Mouse (Mus musculus) megakaryocyte, embryonic 14.5 days (primary cell): ENCODE data around the gene Stat1. TPM values are rescaled to one million over a fixed set of nuclear protein-coding genes. Genes with fewer than 3 reads are reported as not detected.

Experiments used
- H3K27me3 ChIP-seq: replicated peaks from 2 replicates; pipeline ENCODE3; 2012; ENCODE audit warnings: inconsistent platforms
- H3K36me3 ChIP-seq: replicated peaks from 2 replicates; pipeline ENCODE3; 2012; ENCODE audit warnings: low read length, inconsistent platforms, mixed read lengths
- H3K4me1 ChIP-seq: 2 replicates; pipeline ENCODE4 v1.6.1; 2012; ENCODE audit warnings: inconsistent platforms
- H3K4me3 ChIP-seq: replicated peaks from 2 replicates; pipeline ENCODE3; 2012; ENCODE audit warnings: moderate library complexity, mild to moderate bottlenecking, inconsistent platforms
- H3K9me3 ChIP-seq: 2 replicates; pipeline ENCODE4 v1.6.1; 2012; ENCODE audit warnings: inconsistent platforms
- FLI1 ChIP-seq: IDR thresholded peaks from 2 replicates; pipeline ENCODE4 v1.6.1; 2012; ENCODE audit warnings: low read length, inconsistent platforms, mixed read lengths
- GATA1 ChIP-seq: IDR thresholded peaks from 3 replicates; pipeline ENCODE4 v1.6.1; 2012; ENCODE audit warnings: mixed read lengths, low read length, inconsistent platforms, borderline replicate concordance
- polyA plus RNA-seq: library from polyadenylated mRNA; stranded (reverse); fragments of >175 nt; gene quantifications from 2 replicates; pipeline ENCODE4 v1.2.3, GENCODE M21; 2012; ENCODE audit warnings: low replicate concordance; ENCODE audit not compliant: insufficient read depth

The Stat1 gene
- polyA plus RNA-seq, 1 experiment = 10.3 TPM

GRCm38 (mm10) chr1:52127350-52127749, 8.1 kb downstream of the Stat1 start:
- no peaks in the 10 kb centered on the region for H3K9me3 ChIP-seq
- peaks cover 89% of the 10 kb centered on the region for H3K36me3 ChIP-seq
- peak overlapping the region; percentile 67 for H3K4me3 ChIP-seq
- TF ChIP-seq GATA1 (no peak), FLI1 (no peak)
- no peaks in the 10 kb centered on the region for H3K27me3 ChIP-seq
- H3K4me1 ChIP-seq = peaks cover 47% of the 10 kb centered on the region

- TF ChIP-seq FLI1 = no peak
- no peak for TF ChIP-seq GATA1
- Histone ChIP-seq H3K9me3 (no peaks in the 10 kb centered on the region), H3K27me3 (no peaks in the 10 kb centered on the region), H3K36me3 (peaks cover 88% of the 10 kb centered on the region), H3K4me1 (peaks cover 41% of the 10 kb centered on the region), H3K4me3 (peak overlapping the region; percentile 42)
Measured at GRCm38 (mm10) chr1:52129794-52130193, 10.6 kb downstream of the Stat1 start.

- peaks cover 24% of the 10 kb centered on the region for H3K4me1 ChIP-seq
- H3K36me3 ChIP-seq = peaks cover 90% of the 10 kb centered on the region
- H3K9me3 ChIP-seq = no peaks in the 10 kb centered on the region
- no peak overlapping the region for H3K4me3 ChIP-seq
- H3K27me3 ChIP-seq = no peaks in the 10 kb centered on the region
- TF ChIP-seq FLI1 (no peak), GATA1 (no peak)
Measured at GRCm38 (mm10) chr1:52131787-52132377, 12.6 kb downstream of the Stat1 start.

- no peak overlapping the region for H3K4me3 ChIP-seq
- H3K27me3 ChIP-seq = no peaks in the 10 kb centered on the region
- H3K4me1 ChIP-seq = peaks cover 17% of the 10 kb centered on the region
- H3K9me3 ChIP-seq = no peaks in the 10 kb centered on the region
- peaks cover 97% of the 10 kb centered on the region for H3K36me3 ChIP-seq
- TF ChIP-seq FLI1 (no peak), GATA1 (no peak)
Measured at GRCm38 (mm10) chr1:52133254-52133653, 14.0 kb downstream of the Stat1 start.

- H3K36me3 ChIP-seq = peaks cover 99% of the 10 kb centered on the region
- TF ChIP-seq FLI1 = no peak
- TF ChIP-seq GATA1 = no peak
- no peaks in the 10 kb centered on the region for H3K9me3 ChIP-seq
- H3K4me1 ChIP-seq = peaks cover 8% of the 10 kb centered on the region
- H3K27me3 ChIP-seq = no peaks in the 10 kb centered on the region
- H3K4me3 ChIP-seq = no peak overlapping the region
Measured at GRCm38 (mm10) chr1:52137292-52137691, 18.1 kb downstream of the Stat1 start.

- Histone ChIP-seq H3K4me1 (peaks cover 8% of the 10 kb centered on the region), H3K36me3 (peaks cover 100% of the 10 kb centered on the region), H3K4me3 (no peak overlapping the region), H3K9me3 (no peaks in the 10 kb centered on the region), H3K27me3 (no peaks in the 10 kb centered on the region)
- TF ChIP-seq FLI1 = no peak
- TF ChIP-seq GATA1 = no peak
Measured at GRCm38 (mm10) chr1:52140534-52140933, 21.3 kb downstream of the Stat1 start.

GRCm38 (mm10) chr1:52141482-52141881, 22.2 kb downstream of the Stat1 start:
- peaks cover 11% of the 10 kb centered on the region for H3K4me1 ChIP-seq
- H3K4me3 ChIP-seq = no peak overlapping the region
- TF ChIP-seq GATA1 = no peak
- TF ChIP-seq FLI1 = no peak
- H3K9me3 ChIP-seq = no peaks in the 10 kb centered on the region
- H3K36me3 ChIP-seq = peaks cover 100% of the 10 kb centered on the region
- H3K27me3 ChIP-seq = no peaks in the 10 kb centered on the region

GRCm38 (mm10) chr1:52142117-52142516, 22.9 kb downstream of the Stat1 start:
- Histone ChIP-seq H3K9me3 (no peaks in the 10 kb centered on the region), H3K27me3 (no peaks in the 10 kb centered on the region), H3K4me3 (no peak overlapping the region), H3K4me1 (peaks cover 15% of the 10 kb centered on the region), H3K36me3 (peaks cover 100% of the 10 kb centered on the region)
- no peak for TF ChIP-seq GATA1
- no peak for TF ChIP-seq FLI1

- Histone ChIP-seq H3K27me3 (no peaks in the 10 kb centered on the region), H3K4me3 (no peak overlapping the region), H3K36me3 (peaks cover 100% of the 10 kb centered on the region), H3K9me3 (no peaks in the 10 kb centered on the region), H3K4me1 (peaks cover 20% of the 10 kb centered on the region)
- TF ChIP-seq FLI1 (no peak), GATA1 (no peak)
Measured at GRCm38 (mm10) chr1:52143191-52143590, 24.0 kb downstream of the Stat1 start.

- TF ChIP-seq GATA1 = no peak
- no peak for TF ChIP-seq FLI1
- Histone ChIP-seq H3K4me1 (peaks cover 21% of the 10 kb centered on the region), H3K27me3 (no peaks in the 10 kb centered on the region), H3K36me3 (peaks cover 100% of the 10 kb centered on the region), H3K9me3 (no peaks in the 10 kb centered on the region), H3K4me3 (no peak overlapping the region)
Measured at GRCm38 (mm10) chr1:52143596-52144156, 24.4 kb downstream of the Stat1 start.
